Comparison of ENCODE assay signal across 17 mouse cellular contexts in genomic region chr7:127144412-127144811, GRCm38 (mm10). TPM values are rescaled to one million over a fixed set of nuclear protein-coding genes. Genes with fewer than 3 reads are reported as not detected.
DNase-seq lines count a peak whose midpoint lies in the region; ATAC-seq lines count a peak whose summit lies in the region.
"Had no signal": no experiment of that assay in that cellular context is flagged by ENCODE, and none has a peak within 500 bp of the region (broad histone marks: within the 10 kb centered on the region; RNA-seq: fewer than 3 reads in every experiment).

No protein-coding gene starts in this region.

- H3K27ac ChIP-seq in liver, embryonic 12.5 days = peak overlapping the region; percentile 72
- no peak overlapping the region for H3K27ac ChIP-seq in kidney, embryonic 15.5 days
- H3K27ac ChIP-seq: embryonic facial prominence, embryonic 15.5 days; heart, embryonic 15.5 days; hindbrain, embryonic 14.5 days; lung, embryonic 15.5 days; midbrain, embryonic 12.5 days; neural tube, embryonic 13.5 days had no signal

- ATAC-seq in liver, embryonic 12.5 days = peak; percentile 48; the same call in 1 of the 2 replicates
- ATAC-seq in neutrophil, adult 5-6 weeks (ENCODE audit: extremely low read depth, insufficient number of reproducible peaks, low FRiP score, poor library complexity, severe bottlenecking) = peak; percentile 23; the same call in 1 of the 2 replicates
- ATAC-seq in kidney, embryonic 15.5 days (replicated peaks; ENCODE audit: low FRiP score) = no peak

- H3K36me3 ChIP-seq in liver, embryonic 12.5 days = no peaks in the 10 kb centered on the region
- H3K36me3 ChIP-seq in kidney, embryonic 15.5 days = no peaks in the 10 kb centered on the region
- H3K36me3 ChIP-seq: embryonic facial prominence, embryonic 15.5 days; heart, embryonic 15.5 days; lung, embryonic 15.5 days; midbrain, embryonic 12.5 days; neural tube, embryonic 13.5 days had no signal

- WGBS in liver, embryonic 12.5 days (ENCODE audit: insufficient replicate concordance) = 34% methylated on average over 7 of the region's 7 CpGs
- WGBS in kidney, embryonic 15.5 days = 89% methylated on average over 7 of the region's 7 CpGs

- H3K9ac ChIP-seq in liver, embryonic 12.5 days = peak overlapping the region; percentile 29; the same call in 1 of the 2 replicates
- no peak overlapping the region for H3K9ac ChIP-seq in kidney, embryonic 15.5 days
- H3K9ac ChIP-seq: embryonic facial prominence, embryonic 15.5 days; heart, embryonic 15.5 days; hindbrain, embryonic 14.5 days; lung, embryonic 15.5 days; midbrain, embryonic 12.5 days; neural tube, embryonic 13.5 days had no signal

- H3K4me1 ChIP-seq in liver, embryonic 12.5 days = peaks cover 77% of the 10 kb centered on the region
- peaks cover 3% of the 10 kb centered on the region; the same call in 1 of the 2 replicates for H3K4me1 ChIP-seq in kidney, embryonic 15.5 days
- H3K4me1 ChIP-seq: embryonic facial prominence, embryonic 15.5 days; midbrain, embryonic 12.5 days; neural tube, embryonic 13.5 days had no signal

- no peaks in the 10 kb centered on the region for H3K9me3 ChIP-seq in liver, embryonic 12.5 days (replicated peaks)
- H3K9me3 ChIP-seq in kidney, embryonic 15.5 days (replicated peaks) = no peaks in the 10 kb centered on the region
- H3K9me3 ChIP-seq: embryonic facial prominence, embryonic 15.5 days; heart, embryonic 15.5 days; lung, embryonic 15.5 days; midbrain, embryonic 12.5 days; neural tube, embryonic 13.5 days had no signal

- DNase-seq in spleen, postnatal 36 days (ENCODE audit: low spot score in 2 of 2) = peak; percentile 28 to 32
- no peak for DNase-seq in spleen, postnatal 4 days (ENCODE audit: low spot score in 2 of 2)
- DNase-seq in layer of hippocampus, postnatal 36 days = no peak
- no peak for DNase-seq in cerebellum, adult 11-12 months
- DNase-seq: adrenal gland, postnatal 10 days; kidney, adult 2 months had no signal

- no peaks in the 10 kb centered on the region for H3K27me3 ChIP-seq in liver, embryonic 12.5 days (replicated peaks)
- H3K27me3 ChIP-seq in kidney, embryonic 15.5 days = no peaks in the 10 kb centered on the region
- H3K27me3 ChIP-seq: embryonic facial prominence, embryonic 15.5 days; heart, embryonic 15.5 days; lung, embryonic 15.5 days; midbrain, embryonic 12.5 days; neural tube, embryonic 13.5 days had no signal

- H3K4me3 ChIP-seq in liver, embryonic 12.5 days = peak overlapping the region; percentile 14; the same call in 1 of the 2 replicates
- H3K4me3 ChIP-seq in kidney, embryonic 15.5 days (replicated peaks) = no peak overlapping the region
- H3K4me3 ChIP-seq: embryonic facial prominence, embryonic 15.5 days; heart, embryonic 15.5 days; lung, embryonic 15.5 days; midbrain, embryonic 12.5 days; neural tube, embryonic 13.5 days had no signal

- H3K4me2 ChIP-seq in liver, embryonic 12.5 days = peak overlapping the region; percentile 39
- no peak overlapping the region for H3K4me2 ChIP-seq in kidney, embryonic 15.5 days
- H3K4me2 ChIP-seq: embryonic facial prominence, embryonic 15.5 days; heart, embryonic 15.5 days; hindbrain, embryonic 14.5 days; lung, embryonic 15.5 days; midbrain, embryonic 12.5 days; neural tube, embryonic 13.5 days had no signal

RNA-seq across cellular contexts. Expression of gene Spn, which starts 6.8 kb away (rescaled TPM):
- polyA plus RNA-seq in liver, embryonic 12.5 days (2016; fragmentation: Nextera tagmentation; extraction: Ambion mirVana) = 7.3 and 7.4 TPM in 2 replicates
- total RNA-seq in neutrophil, adult 5-6 weeks (2017) = 66.1 and 71.7 TPM in 2 replicates
- under 1 TPM; 0.50 to 0.73 TPM for total RNA-seq in layer of hippocampus, postnatal 36 days (2021)
- polyA plus RNA-seq in kidney, embryonic 15.5 days (2015; fragmentation: Nextera tagmentation; extraction: Ambion mirVana) = 0.32 and 0.37 TPM in 2 replicates
- polyA plus RNA-seq: hindbrain, embryonic 14.5 days had no signal

RNA-seq across cellular contexts. Expression of gene Qprt, which starts 22.4 kb away (rescaled TPM):
- 36.5 and 40.3 TPM in 2 replicates for polyA plus RNA-seq in liver, embryonic 12.5 days (2016; fragmentation: Nextera tagmentation; extraction: Ambion mirVana)
- total RNA-seq in neutrophil, adult 5-6 weeks (2017) = 1.4 and 3.8 TPM in 2 replicates
- under 1 TPM; 0.32 to 0.66 TPM for total RNA-seq in layer of hippocampus, postnatal 36 days (2021)
- polyA plus RNA-seq in kidney, embryonic 15.5 days (2015; fragmentation: Nextera tagmentation; extraction: Ambion mirVana) = 16.7 and 19.0 TPM in 2 replicates
- polyA plus RNA-seq: C2C12 had no signal

RNA-seq across cellular contexts. Expression of gene Cd2bp2, which starts 51.4 kb away (rescaled TPM):
- 35.0 and 36.0 TPM in 2 replicates for polyA plus RNA-seq in liver, embryonic 12.5 days (2016; fragmentation: Nextera tagmentation; extraction: Ambion mirVana)
- 54.4 and 58.3 TPM in 2 replicates for total RNA-seq in neutrophil, adult 5-6 weeks (2017)
- total RNA-seq in layer of hippocampus, postnatal 36 days (2021) = 10 to 100 TPM; 93.9 to 95.1 TPM
- polyA plus RNA-seq in kidney, embryonic 15.5 days (2015; fragmentation: Nextera tagmentation; extraction: Ambion mirVana) = 59.3 and 66.6 TPM in 2 replicates

RNA-seq across cellular contexts. Expression of gene AI467606, which starts 53.3 kb away (rescaled TPM):
- polyA plus RNA-seq in liver, embryonic 12.5 days (2016; fragmentation: Nextera tagmentation; extraction: Ambion mirVana) = 8.3 and 8.5 TPM in 2 replicates
- total RNA-seq in neutrophil, adult 5-6 weeks (2017) = 156 and 166 TPM in 2 replicates
- total RNA-seq in layer of hippocampus, postnatal 36 days (2021) = 1 to 10 TPM in 1 of 2 experiments, under 1 TPM in 1; 0.92 to 1.1 TPM
- 3.3 and 3.8 TPM in 2 replicates for polyA plus RNA-seq in kidney, embryonic 15.5 days (2015; fragmentation: Nextera tagmentation; extraction: Ambion mirVana)

RNA-seq across cellular contexts. Expression of gene Zg16, which starts 57.3 kb away (rescaled TPM):
- polyA plus RNA-seq in liver, embryonic 12.5 days (2016; fragmentation: Nextera tagmentation; extraction: Ambion mirVana) = not detected in 2 replicates
- 2.1 TPM in 1 of 2 replicates, not detected in the other for total RNA-seq in neutrophil, adult 5-6 weeks (2017)
- not detected for total RNA-seq in layer of hippocampus, postnatal 36 days (2021)
- polyA plus RNA-seq in kidney, embryonic 15.5 days (2015; fragmentation: Nextera tagmentation; extraction: Ambion mirVana) = not detected in 2 replicates
- total RNA-seq: left cerebral cortex, postnatal 36 days had no signal
- polyA plus RNA-seq: C2C12; embryonic facial prominence, embryonic 15.5 days; heart, embryonic 15.5 days; hindbrain, embryonic 14.5 days; kidney, adult 2 months; lung, embryonic 15.5 days; midbrain, embryonic 12.5 days; neural tube, embryonic 13.5 days had no signal

Comparison
In these comparisons a context has a peak if more than half of its experiments do, and no peak if none do; other contexts are left out.
1. DNase-seq: peak in spleen, postnatal 36 days (2 of 2); none in spleen, postnatal 4 days (0 of 2), layer of hippocampus, postnatal 36 days (0 of 2) and cerebellum, adult 11-12 months (single experiment).
2. RNA of gene Spn, which starts 6.8 kb away (total RNA-seq): 66.1 to 71.7 TPM in neutrophil, adult 5-6 weeks; 0.50 to 0.73 TPM in layer of hippocampus, postnatal 36 days; every median in the first group is over 10 times any median in the second.